18 mouse cellular contexts compared by ENCODE assay signal in genomic region chr1:184777061-184777795, GRCm38 (mm10). TPM values are rescaled to one million over a fixed set of nuclear protein-coding genes. Genes with fewer than 3 reads are reported as not detected.
DNase-seq lines count a peak whose midpoint lies in the region; ATAC-seq and TF ChIP-seq lines count a peak whose summit lies in the region.
"Had no signal": no experiment of that assay in that cellular context is flagged by ENCODE, and none has a peak within 500 bp of the region (broad histone marks: within the 10 kb centered on the region; RNA-seq: fewer than 3 reads in every experiment).

No protein-coding gene starts in this region.

- no peak overlapping the region for H3K9ac ChIP-seq in intestine, postnatal 0 days (ENCODE audit: low read depth, low read length)
- H3K9ac ChIP-seq in intestine, embryonic 16.5 days (ENCODE audit: low read depth, low read length) = no peak overlapping the region
- H3K9ac ChIP-seq in midbrain, embryonic 14.5 days (replicated peaks; ENCODE audit: low read length) = no peak overlapping the region
- no peak overlapping the region for H3K9ac ChIP-seq in midbrain, embryonic 15.5 days
- H3K9ac ChIP-seq: forebrain, embryonic 12.5 days; heart, embryonic 13.5 days; hindbrain, embryonic 15.5 days; limb, embryonic 12.5 days had no signal

- peak; percentile 29 for DNase-seq in midbrain, embryonic 14.5 days
- DNase-seq in R1 (ENCODE audit: low read depth, low spot score) = peak; percentile 43
- DNase-seq: cerebellum, adult 11 months; gastrocnemius, postnatal 10 days; kidney, postnatal 10 days; layer of hippocampus, postnatal 36 days; lung, postnatal 14 days; right cerebral cortex, postnatal 25 days had no signal

- H3K9me3 ChIP-seq in intestine, postnatal 0 days (ENCODE audit: control insufficient read depth) = no peaks in the 10 kb centered on the region
- H3K9me3 ChIP-seq in intestine, embryonic 16.5 days (ENCODE audit: control insufficient read depth, low read length) = no peaks in the 10 kb centered on the region
- H3K9me3 ChIP-seq in midbrain, embryonic 14.5 days (ENCODE audit: control insufficient read depth, low read length) = no peaks in the 10 kb centered on the region
- H3K9me3 ChIP-seq in midbrain, embryonic 15.5 days = no peaks in the 10 kb centered on the region
- H3K9me3 ChIP-seq: forebrain, embryonic 12.5 days; heart, embryonic 13.5 days; hindbrain, embryonic 15.5 days; limb, embryonic 12.5 days had no signal

- no peak for ATAC-seq in intestine, postnatal 0 days
- ATAC-seq in intestine, embryonic 16.5 days = no peak
- no peak for ATAC-seq in midbrain, embryonic 14.5 days (ENCODE audit: low FRiP score, low TSS enrichment)
- no peak for ATAC-seq in midbrain, embryonic 15.5 days (replicated peaks)
- 0 out of 2 replicates have a peak, but pooled peaks have one; percentile 24 for ATAC-seq in granulocyte monocyte progenitor cell, adult 5-6 weeks (replicated peaks; ENCODE audit: poor library complexity, severe bottlenecking)
- no peak for ATAC-seq in erythroblast, adult 5-6 weeks (replicated peaks; ENCODE audit: low FRiP score, poor library complexity, severe bottlenecking)
- ATAC-seq: midbrain, embryonic 16.5 days had no signal

- no peak overlapping the region for H3K27ac ChIP-seq in intestine, postnatal 0 days (ENCODE audit: low read depth, low read length)
- H3K27ac ChIP-seq in intestine, embryonic 16.5 days (ENCODE audit: low read length) = no peak overlapping the region
- no peak overlapping the region for H3K27ac ChIP-seq in midbrain, embryonic 14.5 days (replicated peaks; ENCODE audit: low read depth, low read length)
- no peak overlapping the region for H3K27ac ChIP-seq in midbrain, embryonic 15.5 days
- H3K27ac ChIP-seq: forebrain, embryonic 12.5 days; heart, embryonic 13.5 days; hindbrain, embryonic 15.5 days; limb, embryonic 12.5 days had no signal

- peaks cover 5% of the 10 kb centered on the region; the same call in 1 of the 2 replicates for H3K27me3 ChIP-seq in intestine, postnatal 0 days (replicated peaks; ENCODE audit: control insufficient read depth, insufficient read depth, low read length)
- 0 out of 2 replicates have a peak, but pooled peaks cover 2% of the 10 kb centered on the region for H3K27me3 ChIP-seq in intestine, embryonic 16.5 days (replicated peaks; ENCODE audit: control insufficient read depth, insufficient read depth, low read length)
- H3K27me3 ChIP-seq in midbrain, embryonic 14.5 days (ENCODE audit: control insufficient read depth, insufficient read depth, low read length) = no peaks in the 10 kb centered on the region
- H3K27me3 ChIP-seq in midbrain, embryonic 15.5 days (replicated peaks) = no peaks in the 10 kb centered on the region
- H3K27me3 ChIP-seq: hindbrain, embryonic 15.5 days had no signal

- TF ChIP-seq CTCF in intestine, postnatal 0 days (IDR thresholded peaks at IDR 0.05; ENCODE audit: low read depth) = peak; percentile 40

- 33% methylated on average over 22 of the region's 22 CpGs for WGBS in intestine, postnatal 0 days
- WGBS in intestine, embryonic 16.5 days = 30% methylated on average over 22 of the region's 22 CpGs
- WGBS in midbrain, embryonic 14.5 days = 31% methylated on average over 22 of the region's 22 CpGs
- WGBS in midbrain, embryonic 15.5 days = 30% methylated on average over 22 of the region's 22 CpGs

- no peaks in the 10 kb centered on the region for H3K4me1 ChIP-seq in intestine, postnatal 0 days (replicated peaks; ENCODE audit: control insufficient read depth, insufficient read depth, low read length)
- H3K4me1 ChIP-seq in intestine, embryonic 16.5 days (ENCODE audit: control insufficient read depth, insufficient read depth, low read length) = peaks cover 21% of the 10 kb centered on the region
- no peaks in the 10 kb centered on the region for H3K4me1 ChIP-seq in midbrain, embryonic 14.5 days (ENCODE audit: control insufficient read depth, insufficient read depth, low read length)
- no peaks in the 10 kb centered on the region; the same call in 1 of the 2 replicates for H3K4me1 ChIP-seq in midbrain, embryonic 15.5 days
- H3K4me1 ChIP-seq: forebrain, embryonic 12.5 days; hindbrain, embryonic 15.5 days had no signal

- H3K4me3 ChIP-seq in intestine, postnatal 0 days (ENCODE audit: low read depth, low read length) = no peak overlapping the region
- H3K4me3 ChIP-seq in intestine, embryonic 16.5 days (ENCODE audit: low read length) = no peak overlapping the region
- no peak overlapping the region for H3K4me3 ChIP-seq in midbrain, embryonic 14.5 days (replicated peaks; ENCODE audit: low read depth, low read length)
- no peak overlapping the region for H3K4me3 ChIP-seq in midbrain, embryonic 15.5 days
- H3K4me3 ChIP-seq: forebrain, embryonic 12.5 days; heart, embryonic 13.5 days; hindbrain, embryonic 15.5 days; limb, embryonic 12.5 days had no signal

- H3K4me2 ChIP-seq in intestine, postnatal 0 days (replicated peaks; ENCODE audit: low read depth) = no peak overlapping the region
- no peak overlapping the region for H3K4me2 ChIP-seq in intestine, embryonic 16.5 days (ENCODE audit: low read depth, low read length)
- no peak overlapping the region for H3K4me2 ChIP-seq in midbrain, embryonic 14.5 days (ENCODE audit: low read length)
- H3K4me2 ChIP-seq in midbrain, embryonic 15.5 days = no peak overlapping the region
- H3K4me2 ChIP-seq: forebrain, embryonic 12.5 days; heart, embryonic 13.5 days; hindbrain, embryonic 15.5 days; limb, embryonic 12.5 days had no signal

- no peaks in the 10 kb centered on the region for H3K36me3 ChIP-seq in intestine, postnatal 0 days (ENCODE audit: control insufficient read depth, insufficient read depth)
- H3K36me3 ChIP-seq in intestine, embryonic 16.5 days (ENCODE audit: control insufficient read depth, insufficient read depth, low read length) = no peaks in the 10 kb centered on the region
- H3K36me3 ChIP-seq in midbrain, embryonic 14.5 days (ENCODE audit: control insufficient read depth, insufficient read depth, low read length) = no peaks in the 10 kb centered on the region
- H3K36me3 ChIP-seq in midbrain, embryonic 15.5 days (replicated peaks) = no peaks in the 10 kb centered on the region
- H3K36me3 ChIP-seq: forebrain, embryonic 12.5 days; heart, embryonic 13.5 days; hindbrain, embryonic 15.5 days; limb, embryonic 12.5 days had no signal

RNA-seq across cellular contexts. Expression of gene Marc1, which starts 33.9 kb away (rescaled TPM):
- polyA plus RNA-seq in intestine, postnatal 0 days (2015; fragmentation: Nextera tagmentation; extraction: Ambion mirVana) = 1.5 and 1.6 TPM in 2 replicates
- polyA plus RNA-seq in intestine, embryonic 16.5 days (2015; fragmentation: Nextera tagmentation; extraction: Ambion mirVana) = 1.1 and 1.5 TPM in 2 replicates
- polyA plus RNA-seq in midbrain, embryonic 14.5 days (2014; fragmentation: Nextera tagmentation; extraction: Ambion mirVana) = 0.13 and 0.28 TPM in 2 replicates
- 0.13 TPM in 1 of 2 replicates, not detected in the other for polyA plus RNA-seq in midbrain, embryonic 15.5 days (2015; fragmentation: Nextera tagmentation; extraction: Ambion mirVana)
- total RNA-seq in granulocyte monocyte progenitor cell, adult 5-6 weeks (2014; fragmentation: Nextera tagmentation) = not detected in 2 replicates
- total RNA-seq in granulocyte monocyte progenitor cell, adult 5-6 weeks (2017) = 0.26 TPM in 1 of 2 replicates, not detected in the other
- not detected in 2 replicates for total RNA-seq in erythroblast, adult 5-6 weeks (2015; ENCODE audit: low replicate concordance)
- total RNA-seq in erythroblast, adult 5-6 weeks (2017; ENCODE audit: low replicate concordance) = not detected in 2 replicates
- polyA plus RNA-seq: heart, embryonic 13.5 days; limb, embryonic 12.5 days had no signal

RNA-seq across cellular contexts. Expression of gene Hlx, which starts 44.8 kb away (rescaled TPM):
- polyA plus RNA-seq in intestine, postnatal 0 days (2015; fragmentation: Nextera tagmentation; extraction: Ambion mirVana) = 20.2 and 22.7 TPM in 2 replicates
- 30.0 and 33.8 TPM in 2 replicates for polyA plus RNA-seq in intestine, embryonic 16.5 days (2015; fragmentation: Nextera tagmentation; extraction: Ambion mirVana)
- 0.35 and 1.2 TPM in 2 replicates for polyA plus RNA-seq in midbrain, embryonic 14.5 days (2014; fragmentation: Nextera tagmentation; extraction: Ambion mirVana)
- 1.7 and 2.2 TPM in 2 replicates for polyA plus RNA-seq in midbrain, embryonic 15.5 days (2015; fragmentation: Nextera tagmentation; extraction: Ambion mirVana)
- total RNA-seq in granulocyte monocyte progenitor cell, adult 5-6 weeks (2014; fragmentation: Nextera tagmentation) = 5.1 and 6.4 TPM in 2 replicates
- total RNA-seq in granulocyte monocyte progenitor cell, adult 5-6 weeks (2017) = 9.5 and 10.5 TPM in 2 replicates
- total RNA-seq in erythroblast, adult 5-6 weeks (2015; ENCODE audit: low replicate concordance) = 1.7 and 6.9 TPM in 2 replicates
- 1.8 and 7.8 TPM in 2 replicates for total RNA-seq in erythroblast, adult 5-6 weeks (2017; ENCODE audit: low replicate concordance)
